Mouse (Mus musculus): ENCODE data around the gene Kcnt2. TPM values are rescaled to one million over a fixed set of nuclear protein-coding genes. Genes with fewer than 3 reads are reported as not detected.

The Kcnt2 gene
- polyA plus RNA-seq, 1 experiment from 2014 or later, result 1.6 TPM

DNA sequence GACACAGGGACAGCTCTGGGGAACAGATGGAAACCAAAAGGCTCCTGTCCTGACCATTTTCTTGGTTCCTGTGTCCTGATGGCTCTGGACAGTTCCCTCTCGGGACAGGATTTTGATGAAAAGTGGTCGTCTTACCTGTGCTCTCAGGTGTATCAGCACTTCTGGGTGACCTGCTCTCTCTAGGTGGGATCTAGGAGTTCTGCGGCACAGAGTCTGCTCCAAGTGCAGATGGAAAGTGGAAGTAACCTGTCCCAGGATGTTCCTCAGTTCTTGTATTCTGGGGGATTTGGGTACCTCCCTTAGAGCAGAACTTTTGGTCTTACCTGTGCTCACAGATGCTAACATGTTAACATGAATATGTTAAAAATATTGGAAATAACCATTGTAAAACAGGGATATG, 80.8 kb downstream of the Kcnt2 start:
- WGBS, result 86% methylated on average over 3 of the region's 3 CpGs
- H3K4me2 ChIP-seq (ENCODE audit: low read depth, low read length, severe bottlenecking), result no peak overlapping the region
- H3K27me3 ChIP-seq (ENCODE audit: control insufficient read depth, insufficient read depth, low read length), result no peaks in the 10 kb centered on the region
- H3K4me3 ChIP-seq (ENCODE audit: low read depth, low read length), result no peak overlapping the region
- no peaks in the 10 kb centered on the region for H3K4me1 ChIP-seq (replicated peaks; ENCODE audit: control insufficient read depth, insufficient read depth, low read length)
- no peaks in the 10 kb centered on the region for H3K9me3 ChIP-seq (ENCODE audit: control insufficient read depth, low read length)
- no peaks in the 10 kb centered on the region for H3K36me3 ChIP-seq (ENCODE audit: control insufficient read depth, insufficient read depth, low read length)
- H3K9ac ChIP-seq (ENCODE audit: low read length), result no peak overlapping the region
- no peak for ATAC-seq (replicated peaks; ENCODE audit: low FRiP score)
- H3K27ac ChIP-seq (ENCODE audit: low read depth, low read length), result no peak overlapping the region
- DNase-seq (ENCODE audit: low spot score), result no peak

DNA sequence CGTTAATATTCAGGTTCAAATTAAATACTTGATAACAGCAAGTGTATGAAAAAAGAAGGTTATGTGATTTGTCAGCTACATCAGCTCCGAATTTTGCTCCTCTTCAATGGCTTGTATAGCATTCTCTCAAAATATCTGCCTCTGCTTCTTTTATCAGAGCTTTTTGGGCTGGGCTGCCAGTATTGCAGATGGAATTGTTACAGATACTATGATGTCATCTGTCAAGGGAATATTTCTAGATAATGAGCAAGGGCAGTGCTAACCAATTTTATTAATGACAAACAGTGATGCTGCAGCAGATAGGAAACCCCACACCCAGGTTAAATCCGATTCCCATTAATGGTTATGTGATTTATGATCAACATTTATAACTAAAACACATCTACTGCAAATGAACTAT, 87.7 kb downstream of the Kcnt2 start:
- H3K27me3 ChIP-seq (ENCODE audit: control insufficient read depth, insufficient read depth, low read length), result no peaks in the 10 kb centered on the region
- H3K36me3 ChIP-seq (ENCODE audit: control insufficient read depth, insufficient read depth, low read length), result no peaks in the 10 kb centered on the region
- no peaks in the 10 kb centered on the region for H3K9me3 ChIP-seq (ENCODE audit: control insufficient read depth, low read length)
- no peak overlapping the region for H3K27ac ChIP-seq (ENCODE audit: low read depth, low read length)
- H3K4me1 ChIP-seq (replicated peaks; ENCODE audit: control insufficient read depth, insufficient read depth, low read length), result no peaks in the 10 kb centered on the region
- WGBS, result 91% methylated on average over 3 of the region's 3 CpGs
- H3K9ac ChIP-seq (ENCODE audit: low read length), result no peak overlapping the region
- ATAC-seq (replicated peaks; ENCODE audit: low FRiP score) (no peak), DNase-seq (ENCODE audit: low spot score) (no peak)
- H3K4me3 ChIP-seq (ENCODE audit: low read depth, low read length), result no peak overlapping the region
- H3K4me2 ChIP-seq (ENCODE audit: low read depth, low read length, severe bottlenecking), result no peak overlapping the region

DNA sequence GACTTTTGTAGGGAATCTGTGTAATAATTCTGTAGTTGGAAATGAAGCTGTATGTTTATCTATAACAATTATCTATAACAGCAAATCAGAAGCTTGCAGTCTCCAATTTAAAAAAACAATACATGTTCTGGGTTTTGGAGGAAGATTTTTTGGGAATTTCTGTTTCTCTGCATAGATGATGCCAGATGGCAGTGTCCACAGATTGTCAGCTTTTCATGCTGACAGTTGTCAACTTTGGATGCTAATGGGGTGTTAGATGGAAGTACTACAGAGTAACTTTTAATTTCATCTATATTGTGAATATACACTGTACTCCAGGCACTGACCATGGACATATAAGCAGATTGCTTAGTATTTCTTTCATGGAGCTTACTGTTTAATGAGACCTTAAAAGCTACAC, 92.5 kb downstream of the Kcnt2 start:
- no peak overlapping the region for H3K27ac ChIP-seq (ENCODE audit: low read depth, low read length)
- no peak overlapping the region for H3K4me2 ChIP-seq (ENCODE audit: low read depth, low read length, severe bottlenecking)
- H3K4me3 ChIP-seq (ENCODE audit: low read depth, low read length), result no peak overlapping the region
- DNase-seq (ENCODE audit: low spot score) (no peak), ATAC-seq (replicated peaks; ENCODE audit: low FRiP score) (no peak)
- no peaks in the 10 kb centered on the region for H3K27me3 ChIP-seq (ENCODE audit: control insufficient read depth, insufficient read depth, low read length)
- no peaks in the 10 kb centered on the region for H3K36me3 ChIP-seq (ENCODE audit: control insufficient read depth, insufficient read depth, low read length)
- H3K4me1 ChIP-seq (replicated peaks; ENCODE audit: control insufficient read depth, insufficient read depth, low read length), result no peaks in the 10 kb centered on the region
- no peak overlapping the region for H3K9ac ChIP-seq (ENCODE audit: low read length)
- no peaks in the 10 kb centered on the region for H3K9me3 ChIP-seq (ENCODE audit: control insufficient read depth, low read length)

DNA sequence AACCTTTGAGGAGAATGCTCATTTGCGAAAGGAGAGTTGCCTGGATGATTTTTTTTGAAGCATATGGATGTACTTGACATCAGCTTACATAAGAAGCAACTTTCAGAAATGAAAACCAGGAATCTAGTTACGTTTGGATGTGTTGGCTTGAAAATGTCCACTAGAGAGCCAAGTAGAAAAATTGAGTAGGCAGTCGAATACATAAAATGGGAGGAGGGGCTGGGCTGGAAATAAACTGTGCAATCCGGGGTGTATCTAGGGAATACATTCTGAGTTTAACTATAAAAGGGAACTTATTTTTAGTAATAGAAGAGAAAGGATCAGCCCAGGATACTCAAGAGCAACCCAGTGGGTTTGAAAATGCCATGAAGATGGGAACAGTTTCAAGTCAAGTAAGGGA, 93.4 kb downstream of the Kcnt2 start:
- Histone ChIP-seq H3K9ac (ENCODE audit: low read length) (no peak overlapping the region), H3K27me3 (ENCODE audit: control insufficient read depth, insufficient read depth, low read length) (no peaks in the 10 kb centered on the region), H3K4me1 (replicated peaks; ENCODE audit: control insufficient read depth, insufficient read depth, low read length) (no peaks in the 10 kb centered on the region), H3K4me2 (ENCODE audit: low read depth, low read length, severe bottlenecking) (no peak overlapping the region), H3K27ac (ENCODE audit: low read depth, low read length) (no peak overlapping the region), H3K36me3 (ENCODE audit: control insufficient read depth, insufficient read depth, low read length) (no peaks in the 10 kb centered on the region), H3K4me3 (ENCODE audit: low read depth, low read length) (no peak overlapping the region), H3K9me3 (ENCODE audit: control insufficient read depth, low read length) (no peaks in the 10 kb centered on the region)
- 88% methylated on average over 4 of the region's 4 CpGs for WGBS
- ATAC-seq (replicated peaks; ENCODE audit: low FRiP score) (no peak), DNase-seq (ENCODE audit: low spot score) (no peak)

DNA sequence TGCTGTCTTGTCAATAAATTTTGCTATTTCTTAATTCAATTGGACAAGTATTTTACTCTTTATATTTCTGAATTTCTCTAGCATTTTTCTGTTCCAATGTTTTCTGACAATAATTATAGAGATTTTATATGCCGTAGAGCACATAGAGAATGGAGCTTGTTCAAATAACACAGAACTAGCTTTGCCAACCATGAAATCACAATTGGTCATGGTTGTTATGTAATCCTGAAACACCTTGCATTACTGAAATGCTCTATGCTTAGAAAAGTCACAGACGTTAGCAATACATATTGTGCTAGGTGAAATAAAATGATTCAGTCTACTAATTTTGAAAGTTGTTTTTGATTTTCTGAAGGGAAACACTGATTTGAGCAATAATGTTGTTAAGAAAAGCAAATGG, 118.8 kb downstream of the Kcnt2 start:
- H3K27ac ChIP-seq (ENCODE audit: low read depth, low read length), result no peak overlapping the region
- no peak overlapping the region for H3K4me3 ChIP-seq (ENCODE audit: low read depth, low read length)
- 74% methylated on average over 2 of the region's 2 CpGs for WGBS
- H3K27me3 ChIP-seq (ENCODE audit: control insufficient read depth, insufficient read depth, low read length), result no peaks in the 10 kb centered on the region
- no peaks in the 10 kb centered on the region for H3K4me1 ChIP-seq (replicated peaks; ENCODE audit: control insufficient read depth, insufficient read depth, low read length)
- no peaks in the 10 kb centered on the region for H3K36me3 ChIP-seq (ENCODE audit: control insufficient read depth, insufficient read depth, low read length)
- DNase-seq (ENCODE audit: low spot score), result no peak
- no peak overlapping the region for H3K9ac ChIP-seq (ENCODE audit: low read length)
- no peak for ATAC-seq (replicated peaks; ENCODE audit: low FRiP score)
- H3K4me2 ChIP-seq (ENCODE audit: low read depth, low read length, severe bottlenecking), result no peak overlapping the region
- H3K9me3 ChIP-seq (ENCODE audit: control insufficient read depth, low read length), result no peaks in the 10 kb centered on the region

DNA sequence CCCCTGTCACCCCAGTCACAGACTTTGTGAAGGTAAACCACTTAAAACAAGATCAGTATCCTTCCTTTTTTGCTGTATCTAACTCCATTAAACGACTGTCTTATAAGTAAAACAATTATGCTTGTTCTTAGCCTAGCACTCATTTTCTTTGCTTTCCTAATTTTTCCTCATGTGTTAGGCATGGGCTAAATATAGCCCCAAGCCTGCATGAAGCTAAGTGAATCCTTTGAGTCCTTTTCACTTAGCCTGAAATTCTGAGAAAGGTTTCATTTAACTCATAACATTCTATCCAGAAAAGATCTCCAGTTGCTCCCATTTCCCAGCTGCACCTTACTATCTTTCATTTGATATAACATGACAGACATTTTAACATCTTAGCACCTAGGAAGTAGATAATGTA, 127.6 kb downstream of the Kcnt2 start:
- H3K4me2 ChIP-seq (ENCODE audit: low read depth, low read length, severe bottlenecking), result no peak overlapping the region
- no peaks in the 10 kb centered on the region for H3K9me3 ChIP-seq (ENCODE audit: control insufficient read depth, low read length)
- H3K9ac ChIP-seq (ENCODE audit: low read length), result no peak overlapping the region
- H3K27ac ChIP-seq (ENCODE audit: low read depth, low read length), result no peak overlapping the region
- H3K4me3 ChIP-seq (ENCODE audit: low read depth, low read length), result no peak overlapping the region
- H3K36me3 ChIP-seq (ENCODE audit: control insufficient read depth, insufficient read depth, low read length), result no peaks in the 10 kb centered on the region
- ATAC-seq (replicated peaks; ENCODE audit: low FRiP score), result no peak
- WGBS, result 70% methylated on average over 1 of the region's 1 CpGs
- no peaks in the 10 kb centered on the region for H3K27me3 ChIP-seq (ENCODE audit: control insufficient read depth, insufficient read depth, low read length)
- H3K4me1 ChIP-seq (replicated peaks; ENCODE audit: control insufficient read depth, insufficient read depth, low read length), result no peaks in the 10 kb centered on the region
- DNase-seq (ENCODE audit: low spot score), result no peak

DNA sequence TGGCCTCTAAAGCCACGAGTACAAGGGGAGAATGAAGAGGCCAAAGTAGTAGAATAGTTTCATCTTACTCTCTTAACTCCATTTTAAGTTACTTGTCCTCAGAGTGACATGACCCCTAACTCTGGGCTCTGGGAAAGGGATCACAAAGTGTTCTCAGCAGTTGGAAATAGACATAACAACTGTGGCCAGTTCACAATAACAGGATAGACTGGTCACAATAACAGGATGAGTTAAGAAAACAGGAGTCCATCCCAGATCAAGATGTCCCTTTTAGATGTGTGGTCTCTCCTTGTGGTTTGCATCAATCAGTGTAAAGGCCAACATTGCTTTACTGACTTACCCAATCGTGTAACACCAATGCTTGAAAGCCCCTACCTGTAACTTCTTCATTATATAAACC, 132.8 kb downstream of the Kcnt2 start:
- H3K9me3 ChIP-seq (ENCODE audit: control insufficient read depth, low read length), result no peaks in the 10 kb centered on the region
- no peaks in the 10 kb centered on the region for H3K27me3 ChIP-seq (ENCODE audit: control insufficient read depth, insufficient read depth, low read length)
- H3K27ac ChIP-seq (ENCODE audit: low read depth, low read length), result no peak overlapping the region
- no peak overlapping the region for H3K9ac ChIP-seq (ENCODE audit: low read length)
- DNase-seq (ENCODE audit: low spot score) (no peak), ATAC-seq (replicated peaks; ENCODE audit: low FRiP score) (no peak)
- WGBS, result 80% methylated on average over 2 of the region's 2 CpGs
- no peak overlapping the region for H3K4me2 ChIP-seq (ENCODE audit: low read depth, low read length, severe bottlenecking)
- no peak overlapping the region for H3K4me3 ChIP-seq (ENCODE audit: low read depth, low read length)
- H3K36me3 ChIP-seq (ENCODE audit: control insufficient read depth, insufficient read depth, low read length), result no peaks in the 10 kb centered on the region
- peaks cover 2% of the 10 kb centered on the region; the same call in 1 of the 2 replicates for H3K4me1 ChIP-seq (replicated peaks; ENCODE audit: control insufficient read depth, insufficient read depth, low read length)

DNA sequence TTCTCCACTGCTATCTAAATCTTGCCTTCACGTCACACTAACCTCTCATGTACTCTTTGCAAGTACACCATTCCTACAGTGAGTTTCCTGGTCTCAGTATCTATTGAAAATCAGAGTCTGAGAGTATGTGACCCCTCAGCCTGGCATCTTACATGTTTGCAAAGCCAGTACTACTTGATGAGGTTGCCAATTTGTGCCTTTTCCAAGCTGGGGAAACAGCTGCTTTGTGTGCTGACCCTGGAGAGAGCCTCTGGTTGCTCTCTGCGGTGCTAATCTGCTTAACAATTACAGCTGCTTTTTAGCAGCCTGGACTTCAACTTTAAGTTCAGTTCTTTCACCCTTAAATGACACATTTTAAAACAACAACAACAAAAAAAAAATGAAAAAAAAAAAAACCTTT, 133.6 kb downstream of the Kcnt2 start:
- Histone ChIP-seq H3K4me2 (ENCODE audit: low read depth, low read length, severe bottlenecking) (no peak overlapping the region), H3K4me1 (replicated peaks; ENCODE audit: control insufficient read depth, insufficient read depth, low read length) (peaks cover 2% of the 10 kb centered on the region; the same call in 1 of the 2 replicates), H3K27ac (ENCODE audit: low read depth, low read length) (no peak overlapping the region), H3K4me3 (ENCODE audit: low read depth, low read length) (no peak overlapping the region), H3K9me3 (ENCODE audit: control insufficient read depth, low read length) (no peaks in the 10 kb centered on the region), H3K9ac (ENCODE audit: low read length) (no peak overlapping the region), H3K36me3 (ENCODE audit: control insufficient read depth, insufficient read depth, low read length) (no peaks in the 10 kb centered on the region), H3K27me3 (ENCODE audit: control insufficient read depth, insufficient read depth, low read length) (no peaks in the 10 kb centered on the region)
- no peak for ATAC-seq (replicated peaks; ENCODE audit: low FRiP score)
- 47% methylated on average over 2 of the region's 2 CpGs for WGBS
- no peak for DNase-seq (ENCODE audit: low spot score)

DNA sequence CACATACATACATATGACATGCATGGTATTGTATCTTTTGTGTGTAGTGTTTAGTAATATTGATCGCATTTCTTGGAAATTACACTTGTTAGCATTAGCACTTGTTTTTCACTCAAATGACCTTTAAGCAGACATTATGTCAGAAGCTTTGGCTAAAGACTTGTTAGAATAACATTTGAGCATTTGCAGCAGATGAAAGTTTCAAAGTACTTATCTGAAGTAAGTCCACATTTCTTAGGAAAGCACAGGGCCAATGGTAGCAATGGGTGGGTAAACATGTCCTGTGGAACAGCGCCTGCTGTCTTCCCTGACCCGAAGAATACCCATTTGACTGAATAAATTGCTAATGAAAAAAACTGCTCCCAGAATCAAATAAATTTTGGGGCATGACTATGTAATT, 135.1 kb downstream of the Kcnt2 start:
- Histone ChIP-seq H3K9ac (ENCODE audit: low read length) (no peak overlapping the region), H3K4me3 (ENCODE audit: low read depth, low read length) (no peak overlapping the region), H3K9me3 (ENCODE audit: control insufficient read depth, low read length) (no peaks in the 10 kb centered on the region), H3K27ac (ENCODE audit: low read depth, low read length) (no peak overlapping the region), H3K27me3 (ENCODE audit: control insufficient read depth, insufficient read depth, low read length) (no peaks in the 10 kb centered on the region), H3K4me2 (ENCODE audit: low read depth, low read length, severe bottlenecking) (no peak overlapping the region), H3K4me1 (replicated peaks; ENCODE audit: control insufficient read depth, insufficient read depth, low read length) (peaks cover 2% of the 10 kb centered on the region; the same call in 1 of the 2 replicates), H3K36me3 (ENCODE audit: control insufficient read depth, insufficient read depth, low read length) (no peaks in the 10 kb centered on the region)
- 98% methylated on average over 3 of the region's 3 CpGs for WGBS
- no peak for ATAC-seq (replicated peaks; ENCODE audit: low FRiP score)
- DNase-seq (ENCODE audit: low spot score), result no peak
